Mouse (Mus musculus) limb, embryonic 15.5 days (tissue): ENCODE measurements around the gene Ripor2. TPM values are rescaled to one million over a fixed set of nuclear protein-coding genes. Genes with fewer than 3 reads are reported as not detected.

Experiments
- ATAC-seq: fragments of 200-750 bp; cut with Nextera tagmentation; 2 replicates; pipeline ENCODE4 v1.8.0; 2017; ENCODE audit warnings: low read depth, moderate TSS enrichment; ENCODE audit not compliant: insufficient number of reproducible peaks, low FRiP score, low TSS enrichment
- H3K27ac ChIP-seq: fragments of 300-500 bp; sonication (generic); 2 replicates; pipeline ENCODE4 v1.5.1; 2015; ENCODE audit warnings: moderate library complexity, mild to moderate bottlenecking, inconsistent platforms
- H3K27me3 ChIP-seq: fragments of 300-500 bp; sonication (generic); 2 replicates; pipeline ENCODE4 v1.6.1; 2015; ENCODE audit warnings: inconsistent platforms
- H3K36me3 ChIP-seq: fragments of 300-500 bp; sonication (generic); 2 replicates; pipeline ENCODE4 v1.6.1; 2015; ENCODE audit warnings: inconsistent platforms
- H3K4me1 ChIP-seq: fragments of 300-500 bp; sonication (generic); 2 replicates; pipeline ENCODE4 v1.6.1; 2015; ENCODE audit warnings: inconsistent platforms
- H3K4me2 ChIP-seq: fragments of 300-500 bp; sonication (generic); 2 replicates; pipeline ENCODE4 v1.6.1; 2015; ENCODE audit warnings: mild to moderate bottlenecking, inconsistent platforms
- H3K4me3 ChIP-seq: fragments of 300-500 bp; sonication (generic); 2 replicates; pipeline ENCODE4 v1.5.1; 2015; ENCODE audit warnings: mild to moderate bottlenecking, inconsistent platforms
- H3K9ac ChIP-seq: fragments of 300-500 bp; sonication (generic); 2 replicates; pipeline ENCODE4 v1.6.1; 2015; ENCODE audit warnings: inconsistent platforms
- H3K9me3 ChIP-seq: fragments of 300-500 bp; sonication (generic); 2 replicates; pipeline ENCODE4 v1.6.1; 2016; ENCODE audit warnings: inconsistent platforms
- WGBS: fragments of 180-500 bp; shearing (Covaris S2); methylation state at CpG from one replicate; pipeline ENCODE4 v1.1.7; 2015; 5-methylcytosine and 5-hydroxymethylcytosine counted together
- polyA plus RNA-seq: library from polyadenylated mRNA; unstranded; fragments of >200 nt; fragmentation: Nextera tagmentation; extraction: Ambion mirVana; gene quantifications from 2 replicates; pipeline ENCODE4 v1.2.1, GENCODE M21; 2015

Ripor2 gene
- polyA plus RNA-seq, 1 experiment from 2014 or later: 4.1 TPM

DNA sequence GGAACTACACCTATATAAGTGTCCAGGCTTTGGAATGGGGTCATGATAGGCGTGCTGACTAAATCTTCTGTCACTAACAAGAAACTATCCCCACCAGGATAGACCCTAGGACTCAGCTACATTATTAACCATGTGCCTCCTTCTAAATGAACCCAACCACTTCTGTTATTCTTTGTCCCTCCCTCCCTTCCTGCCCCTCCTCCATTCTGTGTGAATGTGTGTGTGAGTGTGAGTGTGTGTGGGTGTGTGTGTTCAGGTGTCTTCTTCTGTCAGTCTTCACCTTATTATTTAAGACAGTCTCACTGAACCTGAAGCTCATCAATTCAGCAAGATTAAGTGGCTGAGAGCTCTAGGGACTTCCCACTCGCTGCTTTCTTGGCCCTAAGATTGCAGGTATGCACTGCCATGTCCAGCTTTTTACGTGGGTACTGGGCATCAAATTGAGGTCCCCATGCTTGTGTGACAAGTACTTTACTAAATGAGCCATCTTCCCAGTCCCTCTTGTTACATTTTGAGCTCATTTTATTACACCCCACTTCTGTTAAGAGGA, 58.9 kb downstream of the Ripor2 start:
- Histone ChIP-seq H3K4me1 (peaks cover 13% of the 10 kb centered on the region), H3K36me3 (no peaks in the 10 kb centered on the region), H3K9ac (no peak overlapping the region), H3K9me3 (no peaks in the 10 kb centered on the region), H3K27ac (no peak overlapping the region), H3K27me3 (peaks cover 21% of the 10 kb centered on the region), H3K4me3 (no peak overlapping the region), H3K4me2 (no peak overlapping the region)
- ATAC-seq: no peak
- WGBS: 83% methylated on average over 3 of the region's 3 CpGs

DNA sequence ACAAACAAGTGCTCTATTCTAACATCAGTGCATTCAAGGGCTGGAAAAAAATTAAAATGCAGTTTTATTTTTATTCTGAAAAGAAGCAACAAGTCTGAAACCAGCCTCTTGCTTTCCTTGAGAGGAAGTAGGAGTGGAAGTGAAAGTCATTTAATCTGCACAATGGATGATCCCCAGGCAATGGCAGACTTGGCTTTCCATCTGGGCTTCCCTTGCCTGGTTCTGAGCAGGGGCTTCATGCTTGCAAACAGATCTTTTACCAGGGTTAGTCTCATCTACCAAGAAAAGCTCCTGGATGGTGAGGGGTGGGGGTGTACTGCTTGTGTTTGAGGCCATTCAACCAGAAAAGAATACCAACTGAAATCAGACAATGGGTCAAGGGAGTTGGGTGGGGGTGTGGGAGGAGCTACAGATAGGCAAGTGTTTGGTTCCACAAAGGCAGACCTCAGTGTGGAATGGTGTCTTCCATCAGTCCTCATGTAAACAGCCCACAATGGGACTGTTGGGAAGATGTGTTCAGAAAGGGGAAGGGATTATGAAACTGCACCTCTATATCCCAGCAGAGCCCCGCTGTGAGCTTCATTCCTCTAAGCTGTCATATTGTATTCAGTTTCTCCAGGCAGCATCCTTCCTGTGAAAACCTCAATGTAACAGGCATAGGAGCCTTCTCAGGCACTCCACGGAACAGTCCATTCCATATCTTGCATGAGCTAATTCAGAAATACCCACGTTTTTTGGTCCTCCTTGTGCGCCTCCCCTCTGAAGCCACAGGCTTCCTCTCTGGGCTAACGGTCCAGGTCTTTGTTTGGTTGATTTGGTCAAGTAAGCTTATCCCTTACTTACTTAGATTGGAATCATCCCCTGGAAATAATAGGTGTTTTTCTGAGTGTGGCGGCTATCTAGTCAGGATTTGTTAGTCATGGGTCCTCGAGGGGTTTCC, 59.8 kb downstream of the Ripor2 start:
- Histone ChIP-seq H3K36me3 (no peaks in the 10 kb centered on the region), H3K9me3 (no peaks in the 10 kb centered on the region), H3K4me1 (peaks cover 13% of the 10 kb centered on the region), H3K27me3 (peaks cover 21% of the 10 kb centered on the region), H3K4me2 (no peak overlapping the region), H3K27ac (no peak overlapping the region), H3K9ac (no peak overlapping the region), H3K4me3 (no peak overlapping the region)
- 67% methylated on average over 7 of the region's 7 CpGs for WGBS
- ATAC-seq: no peak

DNA sequence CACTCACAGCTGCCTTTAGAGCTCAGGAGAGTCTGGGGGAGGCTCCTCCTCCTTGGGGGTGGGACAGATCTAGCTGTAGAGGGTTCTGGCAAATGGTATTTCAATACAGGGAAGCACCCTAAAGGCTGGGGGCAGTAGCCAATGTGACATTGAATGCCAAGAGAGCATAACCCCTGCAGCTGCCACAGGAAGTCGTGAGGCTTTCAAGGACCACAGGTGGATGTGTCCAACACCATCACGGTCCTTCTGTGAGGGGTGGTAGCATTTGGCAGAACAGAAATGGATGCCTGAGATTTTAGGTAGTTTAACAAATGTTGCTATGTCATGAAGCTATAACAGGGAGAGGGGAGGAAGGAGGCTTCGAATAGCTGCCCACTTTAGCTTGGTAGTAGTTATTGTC, 63.2 kb downstream of the Ripor2 start:
- Histone ChIP-seq H3K9me3 (no peaks in the 10 kb centered on the region), H3K4me1 (0 out of 2 replicates have a peak, but pooled peaks cover 2% of the 10 kb centered on the region), H3K27me3 (no peaks in the 10 kb centered on the region), H3K36me3 (no peaks in the 10 kb centered on the region), H3K27ac (no peak overlapping the region), H3K9ac (no peak overlapping the region), H3K4me2 (no peak overlapping the region), H3K4me3 (no peak overlapping the region)
- WGBS: 74% methylated on average over 3 of the region's 3 CpGs
- ATAC-seq: no peak

DNA sequence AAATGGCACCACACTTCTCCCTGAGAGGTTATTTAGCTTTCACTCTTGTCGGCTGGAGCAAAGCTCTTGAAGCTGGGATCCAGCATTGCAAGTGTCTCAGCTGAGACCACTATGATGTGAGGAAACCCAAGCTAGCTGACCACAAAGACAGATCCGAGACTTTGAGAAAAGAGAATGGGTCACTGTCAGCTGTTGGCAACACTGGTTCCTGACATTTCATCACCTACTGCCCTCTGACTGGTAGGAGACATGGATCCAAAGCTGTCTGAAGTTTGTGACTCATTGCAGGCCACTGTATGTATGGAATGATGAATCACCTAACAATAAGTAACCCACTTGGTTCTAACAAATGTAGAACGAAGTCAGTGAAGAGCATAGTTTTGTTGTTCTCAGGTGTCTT, 64.3 kb downstream of the Ripor2 start:
- Histone ChIP-seq H3K4me3 (no peak overlapping the region), H3K9ac (no peak overlapping the region), H3K9me3 (no peaks in the 10 kb centered on the region), H3K27ac (no peak overlapping the region), H3K36me3 (no peaks in the 10 kb centered on the region), H3K4me2 (no peak overlapping the region), H3K27me3 (no peaks in the 10 kb centered on the region), H3K4me1 (0 out of 2 replicates have a peak, but pooled peaks cover 2% of the 10 kb centered on the region)
- no peak for ATAC-seq
- 75% methylated on average over 3 of the region's 3 CpGs for WGBS

DNA sequence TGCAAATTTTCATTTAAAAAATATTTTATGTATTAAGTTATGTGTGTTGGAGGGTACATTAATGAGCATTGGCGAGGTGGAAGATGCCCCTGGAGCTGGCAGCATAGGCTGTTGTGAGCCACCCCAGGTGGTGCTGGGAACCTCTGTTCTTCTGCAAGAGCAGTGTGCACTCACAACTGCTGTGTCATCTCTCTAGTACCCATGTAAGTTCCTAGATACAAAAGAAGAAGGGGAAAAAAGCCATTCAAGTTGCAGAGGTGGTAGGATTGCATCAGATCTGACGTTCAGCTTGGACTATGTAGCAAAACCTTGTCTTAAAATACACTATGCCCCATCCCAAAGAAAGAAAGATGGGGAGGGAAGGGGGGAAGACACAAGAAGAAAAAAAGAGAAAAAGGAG, 65.5 kb downstream of the Ripor2 start:
- WGBS: 86% methylated on average over 2 of the region's 2 CpGs
- H3K27ac ChIP-seq: no peak overlapping the region
- H3K9ac ChIP-seq: no peak overlapping the region
- no peaks in the 10 kb centered on the region for H3K27me3 ChIP-seq
- no peak for ATAC-seq
- H3K4me1 ChIP-seq: 0 out of 2 replicates have a peak, but pooled peaks cover 2% of the 10 kb centered on the region
- H3K9me3 ChIP-seq: no peaks in the 10 kb centered on the region
- no peaks in the 10 kb centered on the region for H3K36me3 ChIP-seq
- no peak overlapping the region for H3K4me2 ChIP-seq
- no peak overlapping the region for H3K4me3 ChIP-seq

DNA sequence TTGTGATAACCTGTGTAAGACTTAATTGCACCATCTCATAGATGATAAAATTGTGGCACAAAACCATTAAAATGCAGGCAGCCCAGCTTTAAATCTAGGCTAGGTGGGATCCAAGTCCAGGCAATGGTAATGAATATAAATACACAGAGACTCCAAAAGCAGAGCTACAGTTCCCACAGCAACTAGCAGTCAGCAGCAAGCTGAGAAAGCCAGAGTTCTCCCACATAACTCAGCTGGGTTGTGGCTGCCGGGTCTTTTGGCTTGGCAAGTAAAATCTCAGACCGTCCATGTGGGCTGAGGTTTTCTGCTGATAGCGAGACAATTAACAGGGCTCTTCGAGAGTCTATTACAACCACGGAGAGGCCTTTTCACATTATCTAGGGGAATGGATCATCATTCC, 66.0 kb downstream of the Ripor2 start:
- no peak overlapping the region for H3K9ac ChIP-seq
- H3K27me3 ChIP-seq: no peaks in the 10 kb centered on the region
- 68% methylated on average over 5 of the region's 5 CpGs for WGBS
- no peak for ATAC-seq
- H3K36me3 ChIP-seq: no peaks in the 10 kb centered on the region
- no peak overlapping the region for H3K27ac ChIP-seq
- 0 out of 2 replicates have a peak, but pooled peaks cover 2% of the 10 kb centered on the region for H3K4me1 ChIP-seq
- no peaks in the 10 kb centered on the region for H3K9me3 ChIP-seq
- H3K4me2 ChIP-seq: no peak overlapping the region
- no peak overlapping the region for H3K4me3 ChIP-seq

DNA sequence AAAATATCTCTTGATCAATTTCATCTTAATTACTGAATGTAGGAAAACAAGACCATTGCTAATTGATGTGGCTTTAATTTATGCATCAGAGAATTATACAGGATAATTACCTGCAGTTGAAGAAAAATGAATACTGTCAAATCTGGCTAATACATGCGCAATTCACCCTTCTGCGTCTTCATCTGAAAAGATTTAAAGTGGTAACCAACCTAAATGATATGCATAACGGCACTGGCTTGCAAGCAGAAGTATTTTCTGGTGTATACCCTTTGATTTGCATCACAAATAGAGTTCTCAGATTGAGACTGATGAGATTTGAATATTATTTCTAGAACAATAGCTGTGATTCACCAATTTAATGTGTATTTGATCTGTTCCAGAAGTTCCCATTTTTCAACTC, 66.7 kb downstream of the Ripor2 start:
- Histone ChIP-seq H3K4me1 (0 out of 2 replicates have a peak, but pooled peaks cover 2% of the 10 kb centered on the region), H3K36me3 (no peaks in the 10 kb centered on the region), H3K4me2 (no peak overlapping the region), H3K27ac (no peak overlapping the region), H3K9me3 (no peaks in the 10 kb centered on the region), H3K9ac (no peak overlapping the region), H3K27me3 (no peaks in the 10 kb centered on the region), H3K4me3 (no peak overlapping the region)
- WGBS: 84% methylated on average over 3 of the region's 3 CpGs
- no peak for ATAC-seq

DNA sequence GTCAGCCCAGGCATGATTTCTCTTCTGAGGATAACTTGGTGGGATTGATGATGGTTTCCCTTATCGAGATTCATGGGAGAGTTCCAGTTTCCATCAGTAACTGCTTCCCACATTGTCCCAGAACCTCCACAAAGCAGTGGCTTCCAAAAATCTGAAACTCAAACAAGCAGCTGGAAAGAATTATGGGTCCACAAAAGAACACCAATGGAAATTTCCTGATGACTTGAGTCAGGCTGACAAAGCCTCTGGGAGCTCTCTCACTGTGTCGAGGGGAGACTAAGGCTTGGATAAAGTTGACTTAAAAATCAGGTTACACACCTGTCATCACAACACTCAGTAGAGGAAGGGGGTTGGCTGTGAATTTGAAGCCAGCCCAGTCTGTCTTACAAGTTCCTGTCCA, 67.1 kb downstream of the Ripor2 start:
- Histone ChIP-seq H3K4me2 (no peak overlapping the region), H3K36me3 (no peaks in the 10 kb centered on the region), H3K4me3 (no peak overlapping the region), H3K27me3 (no peaks in the 10 kb centered on the region), H3K9ac (no peak overlapping the region), H3K9me3 (no peaks in the 10 kb centered on the region), H3K4me1 (0 out of 2 replicates have a peak, but pooled peaks cover 2% of the 10 kb centered on the region), H3K27ac (no peak overlapping the region)
- no peak for ATAC-seq
- WGBS: 27% methylated on average over 2 of the region's 2 CpGs

DNA sequence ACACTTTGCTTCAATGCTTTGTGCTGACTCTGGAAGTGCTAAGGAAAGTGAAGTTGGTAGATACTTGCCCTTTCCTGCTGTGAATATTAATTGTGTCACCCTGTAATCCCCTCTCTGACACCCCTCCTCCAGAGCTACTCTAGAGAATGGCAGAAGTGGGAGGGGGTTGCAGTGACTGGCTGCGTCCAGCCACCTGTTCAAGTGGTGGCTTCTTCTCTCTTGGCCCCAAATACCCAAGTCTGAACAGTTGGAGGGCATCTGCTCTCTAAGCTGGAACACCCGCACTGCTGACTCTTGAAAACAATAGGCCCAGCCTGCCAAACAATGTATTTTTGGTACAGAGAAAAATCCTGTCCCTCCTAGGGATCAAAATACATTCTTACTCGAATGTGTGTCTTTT, 69.0 kb downstream of the Ripor2 start:
- ATAC-seq: no peak
- H3K36me3 ChIP-seq: no peaks in the 10 kb centered on the region
- no peaks in the 10 kb centered on the region for H3K27me3 ChIP-seq
- H3K27ac ChIP-seq: no peak overlapping the region
- H3K4me1 ChIP-seq: peaks cover 7% of the 10 kb centered on the region; the same call in 1 of the 2 replicates
- H3K4me2 ChIP-seq: no peak overlapping the region
- H3K4me3 ChIP-seq: no peak overlapping the region
- WGBS: 60% methylated on average over 3 of the region's 3 CpGs
- H3K9ac ChIP-seq: no peak overlapping the region
- H3K9me3 ChIP-seq: no peaks in the 10 kb centered on the region

DNA sequence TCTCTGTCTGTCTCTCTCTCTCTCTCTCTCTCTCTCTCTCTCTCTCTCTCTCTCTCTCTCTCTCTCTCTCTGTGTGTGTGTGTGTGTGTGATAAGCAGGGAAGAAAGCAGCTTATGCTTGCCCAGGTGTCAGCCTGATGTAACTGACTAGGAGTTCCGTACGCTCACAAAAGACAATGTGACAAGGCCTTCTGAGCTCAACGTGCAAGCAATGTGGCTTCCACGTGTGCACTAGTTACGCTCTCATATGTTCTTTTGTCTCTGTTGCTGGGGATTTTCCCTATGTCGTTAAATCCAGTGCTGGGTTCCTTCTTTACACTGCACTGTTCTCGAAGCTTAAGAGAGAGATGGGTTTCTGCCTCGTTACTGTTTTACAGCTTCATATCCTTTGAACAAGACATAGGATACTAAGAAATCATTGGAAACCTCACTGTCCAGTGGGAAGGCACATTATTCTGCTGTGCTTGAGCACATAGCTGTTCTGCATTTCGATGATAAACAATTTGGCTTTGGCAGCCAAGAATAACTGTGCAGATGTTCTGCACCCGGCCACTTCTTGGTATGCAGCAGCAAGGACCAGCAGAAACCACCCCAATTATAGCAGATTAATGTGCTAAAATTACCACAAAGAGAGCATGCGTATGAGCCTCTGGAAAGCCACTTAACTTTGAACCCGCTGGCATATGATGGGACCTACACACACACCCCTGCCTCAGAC, 73.1 kb downstream of the Ripor2 start:
- Histone ChIP-seq H3K4me1 (peaks cover 5% of the 10 kb centered on the region; the same call in 1 of the 2 replicates), H3K9ac (no peak overlapping the region), H3K4me3 (no peak overlapping the region), H3K4me2 (no peak overlapping the region), H3K27ac (no peak overlapping the region), H3K9me3 (no peaks in the 10 kb centered on the region), H3K27me3 (no peaks in the 10 kb centered on the region), H3K36me3 (no peaks in the 10 kb centered on the region)
- WGBS: 52% methylated on average over 12 of the region's 12 CpGs
- ATAC-seq: no peak

DNA sequence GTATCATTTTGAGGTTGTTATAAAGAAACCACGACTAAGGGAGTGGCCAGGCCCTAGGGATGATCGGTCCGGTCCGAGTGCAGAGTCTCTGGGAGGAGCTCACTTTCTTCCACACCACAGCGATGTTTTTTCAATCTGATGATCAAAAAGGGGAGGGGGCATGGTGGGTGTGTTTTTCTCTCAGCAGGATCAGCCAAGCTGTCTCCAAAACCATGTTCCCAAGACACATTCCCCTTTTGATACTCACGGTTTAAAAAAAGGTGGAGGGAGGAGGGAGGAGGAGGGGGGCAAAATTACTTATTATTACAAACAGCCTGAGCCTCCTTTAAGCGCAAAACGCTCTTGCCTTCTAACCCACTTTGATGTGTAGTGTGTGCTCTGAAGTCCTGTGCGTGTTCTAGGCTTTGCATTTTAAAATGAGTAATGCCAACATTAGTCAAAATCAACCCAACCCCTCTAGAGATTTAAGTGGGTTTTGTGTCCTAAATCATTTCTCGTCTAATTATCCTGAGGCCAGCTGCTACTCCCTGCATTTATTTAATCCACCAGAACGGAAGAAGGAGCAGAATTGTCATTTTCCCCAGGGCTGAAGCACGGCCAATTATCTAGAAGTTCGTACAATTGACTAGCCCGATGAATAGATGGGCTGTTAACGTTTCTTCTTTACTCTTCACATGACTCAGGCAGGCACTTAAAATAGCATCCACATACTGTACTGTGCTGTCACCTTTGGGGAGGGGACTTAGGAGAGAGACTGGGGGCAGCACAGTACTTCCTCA, 74.9 kb downstream of the Ripor2 start:
- 39% methylated on average over 15 of the region's 15 CpGs for WGBS

More for the DNA sequence above, 74.9 kb downstream of the Ripor2 start:
- H3K9ac ChIP-seq: no peak overlapping the region
- H3K27ac ChIP-seq: no peak overlapping the region
- no peak overlapping the region for H3K4me2 ChIP-seq
- H3K4me3 ChIP-seq: no peak overlapping the region
- no peaks in the 10 kb centered on the region for H3K9me3 ChIP-seq
- ATAC-seq: no peak
- peaks cover 5% of the 10 kb centered on the region; the same call in 1 of the 2 replicates for H3K4me1 ChIP-seq
- no peaks in the 10 kb centered on the region for H3K27me3 ChIP-seq
- H3K36me3 ChIP-seq: no peaks in the 10 kb centered on the region
